Mouse (Mus musculus) MEL (cell line): ENCODE measurements around the gene Chst14.

ENCODE experiments used
- CTCF ChIP-seq, 3 experiments: IDR thresholded peaks in 2 of 3; conservative IDR thresholded peaks in 1 of 3; 2 replicates each; pipeline ENCODE4 v1.5.1; 2011 to 2012; ENCODE audit warnings: low read length in 3 of 3, low read depth in 2 of 3, mild to moderate bottlenecking in 2 of 3, improper control_type of control experiment in 1 of 3, inconsistent platforms in 1 of 3, mixed read lengths in 1 of 3, moderate library complexity in 1 of 3; ENCODE audit not compliant: control insufficient read depth in 1 of 3, insufficient read depth in 1 of 3, poor library complexity in 1 of 3, severe bottlenecking in 1 of 3
- POLR2AphosphoS2 ChIP-seq: IDR thresholded peaks from 2 replicates; pipeline ENCODE4 v1.6.1; 2011; ENCODE audit warnings: low read length, improper control_type of control experiment
- TCF12 ChIP-seq: IDR thresholded peaks from 2 replicates; pipeline ENCODE4 v1.6.1; 2014; ENCODE audit warnings: low read depth, mild to moderate bottlenecking, inconsistent platforms, low read length, improper control_type of control experiment, moderate library complexity

DNA sequence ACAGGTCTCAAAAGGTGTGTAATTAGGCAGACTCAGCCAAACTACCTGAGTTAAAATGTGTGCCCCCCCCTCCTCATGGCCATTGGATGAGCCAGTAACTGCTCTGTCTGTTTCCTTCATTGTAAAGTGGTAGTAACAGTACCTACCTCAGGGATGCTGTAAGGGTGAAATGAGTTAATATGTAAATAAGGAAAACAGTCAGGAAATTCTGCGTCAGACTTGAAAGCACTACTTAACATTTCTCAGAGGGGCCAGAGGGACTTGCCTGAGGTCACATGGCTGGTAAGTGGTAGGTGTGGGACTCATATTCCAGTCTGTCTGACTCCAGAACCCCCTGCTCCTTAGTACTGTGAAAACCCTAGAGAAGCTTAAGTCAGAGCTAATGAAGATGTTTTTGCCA, 7.8 kb upstream of the Chst14 start:
- TF ChIP-seq TCF12 (no peak), CTCF (IDR thresholded peaks at IDR 0.05 in 2 of 3, conservative IDR thresholded peaks at IDR 0.05 in 1 of 3; ENCODE audit: control insufficient read depth in 1 of 3, insufficient read depth in 1 of 3, low read depth in 2 of 3, low read length in 3 of 3, poor library complexity in 1 of 3, severe bottlenecking in 1 of 3) (no peak), POLR2AphosphoS2 (no peak)
